Mouse (Mus musculus) kidney, adult 2 months (tissue): Measurements from ENCODE around the gene Ror1.

Experiments used
- CTCF ChIP-seq: fragments of 200-500 bp; conservative IDR thresholded peaks from 2 replicates; pipeline ENCODE4 v1.5.1; 2011; ENCODE audit warnings: low read depth, mild to moderate bottlenecking, control low read depth, low read length, moderate library complexity, mixed read lengths; ENCODE audit not compliant: insufficient read depth, insufficient read length
- POLR2A ChIP-seq: fragments of 200-500 bp; IDR thresholded peaks from one replicate; pipeline ENCODE4 v1.6.1; 2011; ENCODE audit warnings: low read depth, low read length, control low read depth

GRCm38 (mm10) chr4:100144744-100145143, 49.2 kb downstream of the Ror1 start:
- no peak for TF ChIP-seq CTCF
- no peak for TF ChIP-seq POLR2A
